Mouse (Mus musculus) limb, embryonic 14.5 days (tissue): ENCODE measurements around the gene Sim2. TPM values are rescaled to one million over a fixed set of nuclear protein-coding genes. Genes with fewer than 3 reads are reported as not detected.

ENCODE experiments used
- ATAC-seq: fragments of 200-750 bp; cut with Nextera tagmentation; 2 replicates; pipeline ENCODE4 v1.8.0; 2017; ENCODE audit warnings: low read depth, moderate number of reproducible peaks, moderate TSS enrichment; ENCODE audit not compliant: low FRiP score
- DNase-seq: peaks from one replicate; pipeline ENCODE4 v3.0.0-alpha.2; 2015; ENCODE audit warnings: low spot score
- H3K27ac ChIP-seq: fragments of 300-500 bp; sonication (generic); replicated peaks from 2 replicates; pipeline ENCODE4 v1.5.1; 2014; ENCODE audit warnings: low read depth, mild to moderate bottlenecking, low read length, moderate library complexity, mixed read lengths
- H3K27me3 ChIP-seq: fragments of 300-500 bp; sonication (generic); 2 replicates; pipeline ENCODE4 v1.6.1; 2014; ENCODE audit warnings: low read length, mixed read lengths; ENCODE audit not compliant: control insufficient read depth, insufficient read depth
- H3K36me3 ChIP-seq: fragments of 300-500 bp; sonication (generic); 2 replicates; pipeline ENCODE4 v1.6.1; 2014; ENCODE audit warnings: mild to moderate bottlenecking, low read length, moderate library complexity, mixed read lengths; ENCODE audit not compliant: control insufficient read depth, insufficient read depth
- H3K4me1 ChIP-seq: fragments of 300-500 bp; sonication (generic); 2 replicates; pipeline ENCODE4 v1.6.1; 2014; ENCODE audit warnings: antibody characterized with exemption, low read length, mixed read lengths; ENCODE audit not compliant: control insufficient read depth, insufficient read depth
- H3K4me2 ChIP-seq: fragments of 300-500 bp; sonication (generic); replicated peaks from 2 replicates; pipeline ENCODE4 v1.6.1; 2014; ENCODE audit warnings: low read depth, mild to moderate bottlenecking, low read length, moderate library complexity; ENCODE audit not compliant: severe bottlenecking
- H3K4me3 ChIP-seq: fragments of 300-500 bp; sonication (generic); replicated peaks from 2 replicates; pipeline ENCODE4 v1.5.1; 2014; ENCODE audit warnings: low read length
- H3K9ac ChIP-seq: fragments of 300-500 bp; sonication (generic); 2 replicates; pipeline ENCODE4 v1.6.1; 2014; ENCODE audit warnings: mild to moderate bottlenecking, low read depth, low read length, moderate library complexity; ENCODE audit not compliant: severe bottlenecking
- H3K9me3 ChIP-seq: fragments of 300-500 bp; sonication (generic); 2 replicates; pipeline ENCODE4 v1.6.1; 2016; ENCODE audit warnings: low read length; ENCODE audit not compliant: control insufficient read depth
- POLR2A ChIP-seq: fragments of 200-500 bp; IDR thresholded peaks from 2 replicates; pipeline ENCODE4 v1.8.0; 2012; ENCODE audit warnings: inconsistent platforms, mild to moderate bottlenecking, moderate library complexity, borderline replicate concordance; ENCODE audit not compliant: insufficient read depth, insufficient read length; ENCODE audit errors: extremely low read depth
- WGBS: fragments of 180-500 bp; shearing (Covaris S2); extraction: QIAGEN DNeasy Blood & Tissue Kit; methylation state at CpG from one replicate; pipeline ENCODE4 v1.1.7; 2014; 5-methylcytosine and 5-hydroxymethylcytosine counted together
- microRNA-seq: library from miRNA; unstranded; fragments of <30 nt; microRNA quantifications from one replicate; pipeline ENCODE4, GENCODE M21; 2016
- polyA plus RNA-seq, 2 experiments: library from polyadenylated mRNA; depleted of rRNA in 1 of 2; stranded (reverse) in 1 of 2; unstranded in 1 of 2; fragments of >200 nt; fragmentation: Nextera tagmentation in 1 of 2; extraction: Ambion mirVana in 1 of 2; gene quantifications; 2 replicates each; pipeline versions ENCODE4 v1.2.1 to v1.2.3; 2012 to 2014

Gene Sim2
- polyA plus RNA-seq, 2 experiments, result 1.4 to 5.9 TPM

- Histone ChIP-seq H3K27me3 (peaks cover 28% of the 10 kb centered on the region), H3K4me2 (no peak overlapping the region), H3K9me3 (no peaks in the 10 kb centered on the region), H3K4me1 (peaks cover 6% of the 10 kb centered on the region; the same call in 1 of the 2 replicates), H3K9ac (no peak overlapping the region), H3K27ac (no peak overlapping the region), H3K4me3 (no peak overlapping the region), H3K36me3 (no peaks in the 10 kb centered on the region)
- WGBS, result 86% methylated on average over 7 of the region's 7 CpGs
- no peak for TF ChIP-seq POLR2A
- ATAC-seq (no peak), DNase-seq (no peak)
Measured at GRCm38 (mm10) chr16:94175366-94175986, 90.7 kb downstream of the Sim2 start.

Small RNAs within 50 kb of the gene (microRNA-seq; reads per million reads assigned to microRNA genes)
- not detected for gene Gm23062

Other genes starting within 250 kb of the Sim2 start
- gene Chaf1b, start 201.0 kb upstream of the Sim2 start, polyA plus RNA-seq (2012; rRNA removed), result 43.2 and 44.4 TPM in 2 replicates
- gene Chaf1b, start 201.0 kb upstream of the Sim2 start, polyA plus RNA-seq (2014; fragmentation: Nextera tagmentation; extraction: Ambion mirVana), result 66.3 and 73.9 TPM in 2 replicates
- gene Cldn14, start 76.1 kb upstream of the Sim2 start, polyA plus RNA-seq (2012; rRNA removed), result not detected in 2 replicates
- gene Cldn14, start 76.1 kb upstream of the Sim2 start, polyA plus RNA-seq (2014; fragmentation: Nextera tagmentation; extraction: Ambion mirVana), result not detected in 2 replicates
- 6.1 and 7.1 TPM in 2 replicates for gene Hlcs, start 228.6 kb downstream of the Sim2 start, polyA plus RNA-seq (2012; rRNA removed)
- 6.3 and 6.4 TPM in 2 replicates for gene Hlcs, start 228.6 kb downstream of the Sim2 start, polyA plus RNA-seq (2014; fragmentation: Nextera tagmentation; extraction: Ambion mirVana)
- 2.3 and 2.9 TPM in 2 replicates for gene Ripply3, start 243.5 kb downstream of the Sim2 start, polyA plus RNA-seq (2012; rRNA removed)
- 5.2 TPM in 2 replicates for gene Ripply3, start 243.5 kb downstream of the Sim2 start, polyA plus RNA-seq (2014; fragmentation: Nextera tagmentation; extraction: Ambion mirVana)